26 mouse cellular contexts compared by ENCODE assay signal in genomic region chr2:63326750-63327149, GRCm38 (mm10).
DNase-seq lines count a peak whose midpoint lies in the region; ATAC-seq and TF ChIP-seq lines count a peak whose summit lies in the region.
"Had no signal": no experiment of that assay in that cellular context is flagged by ENCODE, and none has a peak within 500 bp of the region (broad histone marks: within the 10 kb centered on the region; RNA-seq: fewer than 3 reads in every experiment).

No protein-coding gene starts in this region.

- 67% methylated on average over 4 of the region's 4 CpGs for WGBS in forebrain, embryonic 16.5 days
- WGBS in forebrain, embryonic 12.5 days: 93% methylated on average over 4 of the region's 4 CpGs

- no peak overlapping the region for H3K9ac ChIP-seq in forebrain, embryonic 16.5 days (replicated peaks; ENCODE audit: low read depth, low read length)
- no peak overlapping the region for H3K9ac ChIP-seq in forebrain, embryonic 12.5 days
- H3K9ac ChIP-seq: embryonic facial prominence, embryonic 12.5 days; embryonic facial prominence, embryonic 15.5 days; heart, embryonic 13.5 days; hindbrain, embryonic 14.5 days had no signal

- H3K4me1 ChIP-seq in forebrain, embryonic 16.5 days (replicated peaks; ENCODE audit: control insufficient read depth, insufficient read depth, low read length): no peaks in the 10 kb centered on the region
- no peaks in the 10 kb centered on the region for H3K4me1 ChIP-seq in forebrain, embryonic 12.5 days
- H3K4me1 ChIP-seq: embryonic facial prominence, embryonic 12.5 days; embryonic facial prominence, embryonic 15.5 days; heart, embryonic 10.5 days; heart, embryonic 13.5 days had no signal

- no peak overlapping the region for H3K4me2 ChIP-seq in forebrain, embryonic 16.5 days (ENCODE audit: low read length)
- H3K4me2 ChIP-seq in forebrain, embryonic 12.5 days: no peak overlapping the region
- H3K4me2 ChIP-seq: embryonic facial prominence, embryonic 12.5 days; embryonic facial prominence, embryonic 15.5 days; heart, embryonic 13.5 days; hindbrain, embryonic 14.5 days had no signal

- no peak overlapping the region for H3K27ac ChIP-seq in forebrain, embryonic 16.5 days (ENCODE audit: low read length)
- no peak overlapping the region for H3K27ac ChIP-seq in forebrain, embryonic 12.5 days
- H3K27ac ChIP-seq: embryonic facial prominence, embryonic 12.5 days; embryonic facial prominence, embryonic 15.5 days; heart, adult 2 months; heart, embryonic 10.5 days; heart, embryonic 13.5 days; hindbrain, embryonic 14.5 days; hindbrain, postnatal 0 days had no signal

- ATAC-seq in forebrain, embryonic 16.5 days: peak; percentile 55; the same call in 1 of the 2 replicates
- ATAC-seq in forebrain, embryonic 12.5 days (ENCODE audit: low FRiP score): no peak
- ATAC-seq: CD4-positive, CD25-positive, alpha-beta regulatory T cell, adult 4 months; hindbrain, postnatal 0 days; inflammation-experienced regulatory T-cells, adult 6 months; intestine, embryonic 16.5 days had no signal

- H3K9me3 ChIP-seq in forebrain, embryonic 16.5 days (ENCODE audit: control insufficient read depth, low read length): no peaks in the 10 kb centered on the region
- H3K9me3 ChIP-seq in forebrain, embryonic 12.5 days: no peaks in the 10 kb centered on the region
- H3K9me3 ChIP-seq: embryonic facial prominence, embryonic 12.5 days; embryonic facial prominence, embryonic 15.5 days; heart, embryonic 10.5 days; heart, embryonic 13.5 days had no signal

- peak; percentile 4 for DNase-seq in layer of hippocampus, adult 9-11 months
- DNase-seq in layer of hippocampus, postnatal 25 days (ENCODE audit: extremely low spot score in 1 of 2, low spot score in 1 of 2): no peak
- peak; percentile 32 for DNase-seq in brain, embryonic 14.5 days (ENCODE audit: low read depth)
- DNase-seq in testis, postnatal 10 days (ENCODE audit: low spot score): no peak
- DNase-seq: adrenal gland, adult 2 months; adrenal gland, postnatal 14 days; cerebellum, adult 11 months; cerebellum, adult 2 months; cerebellum, adult 9-11 months; cerebellum, postnatal 25 days; gastrocnemius, postnatal 10 days; gastrocnemius, postnatal 36 days; heart, adult 2 months; heart, postnatal 14 days; heart, postnatal 4 days had no signal

- TF ChIP-seq CTCF in brain, embryonic 14.5 days (IDR thresholded peaks at IDR 0.05; ENCODE audit: borderline replicate concordance, extremely low read depth, insufficient read depth, insufficient read length): no peak

- TF ChIP-seq POLR2A in brain, embryonic 14.5 days (IDR thresholded peaks at IDR 0.05; ENCODE audit: borderline replicate concordance, extremely low read depth, insufficient read depth, insufficient read length, poor library complexity, severe bottlenecking): no peak

- H3K4me3 ChIP-seq in forebrain, embryonic 16.5 days (replicated peaks; ENCODE audit: low read length): no peak overlapping the region
- no peak overlapping the region for H3K4me3 ChIP-seq in forebrain, embryonic 12.5 days (replicated peaks)
- H3K4me3 ChIP-seq: embryonic facial prominence, embryonic 12.5 days; embryonic facial prominence, embryonic 15.5 days; heart, adult 2 months; heart, embryonic 10.5 days; heart, embryonic 13.5 days had no signal

- no peaks in the 10 kb centered on the region for H3K36me3 ChIP-seq in forebrain, embryonic 16.5 days (ENCODE audit: control insufficient read depth, insufficient read depth)
- no peaks in the 10 kb centered on the region for H3K36me3 ChIP-seq in forebrain, embryonic 12.5 days (replicated peaks)
- H3K36me3 ChIP-seq: embryonic facial prominence, embryonic 12.5 days; embryonic facial prominence, embryonic 15.5 days; heart, embryonic 10.5 days; heart, embryonic 13.5 days had no signal

- no peaks in the 10 kb centered on the region for H3K27me3 ChIP-seq in forebrain, embryonic 16.5 days (replicated peaks; ENCODE audit: control insufficient read depth, insufficient read depth, low read length)
- no peaks in the 10 kb centered on the region for H3K27me3 ChIP-seq in forebrain, embryonic 12.5 days
- H3K27me3 ChIP-seq: embryonic facial prominence, embryonic 12.5 days; embryonic facial prominence, embryonic 15.5 days; heart, embryonic 13.5 days had no signal

Comparison
In these comparisons a context has a peak if more than half of its experiments do, and no peak if none do; other contexts are left out.
1. DNase-seq: peak in layer of hippocampus, adult 9-11 months (single experiment) and brain, embryonic 14.5 days (single experiment); none in layer of hippocampus, postnatal 25 days (0 of 2) and testis, postnatal 10 days (single experiment).